Mouse (Mus musculus): ENCODE results near the gene Ky. TPM values are rescaled to one million over a fixed set of nuclear protein-coding genes. Genes with fewer than 3 reads are reported as not detected.

The Ky gene
- total and polyA plus RNA-seq, 3 experiments, result not detected

GRCm38 (mm10) chr9:102501113-102501512 lies 4.4 kb upstream of the Ky start:
- peaks cover 55% of the 10 kb centered on the region for H3K9me3 ChIP-seq (replicated peaks; ENCODE audit: low read length)
- no peak for DNase-seq (ENCODE audit: extremely low read depth)
- H3K79me2 ChIP-seq (replicated peaks; ENCODE audit: control insufficient read depth, extremely low read depth, insufficient read depth, poor library complexity, severe bottlenecking), result no peaks in the 10 kb centered on the region
- dilution Hi-C loops (cut with MboI; ENCODE audit: extremely low pct_ligation_motif_present, extremely low pct_unique_long_range_greater_than_20kb, low sequenced_read_pairs), result no loop called here
- no peaks in the 10 kb centered on the region for H3K4me1 ChIP-seq (ENCODE audit: control insufficient read depth in 1 of 2, insufficient read depth in 2 of 2)
- no peak overlapping the region for H3K4me3 ChIP-seq (replicated peaks in 1 of 3; ENCODE audit: low read depth in 2 of 3, low read length in 2 of 3, poor library complexity in 1 of 3)
- no peak overlapping the region for H3K27ac ChIP-seq (ENCODE audit: insufficient read depth, low read depth)
- no peaks in the 10 kb centered on the region for H3K36me3 ChIP-seq (replicated peaks in 1 of 2; ENCODE audit: control insufficient read depth in 1 of 2, insufficient read depth in 1 of 2, low read length in 1 of 2)
- TF ChIP-seq GABPA (IDR thresholded peaks at IDR 0.05; ENCODE audit: insufficient replicate concordance, low read depth, low read length), result no peak
- TF ChIP-seq SIN3A (IDR thresholded peaks at IDR 0.05; ENCODE audit: low read length), result no peak
- TF ChIP-seq ETS1 (conservative IDR thresholded peaks at IDR 0.05; ENCODE audit: low read depth, low read length), result no peak
- no peak for TF ChIP-seq NELFE (IDR thresholded peaks at IDR 0.05; ENCODE audit: low read depth, low read length)
- no peak for TF ChIP-seq CHD2 (IDR thresholded peaks at IDR 0.05; ENCODE audit: low read length)
- TF ChIP-seq ZNF384 (IDR thresholded peaks at IDR 0.05; ENCODE audit: low read depth, low read length), result no peak
- TF ChIP-seq ELF1 (IDR thresholded peaks at IDR 0.05; ENCODE audit: low read depth, low read length), result no peak
- TF ChIP-seq CTCF (conservative IDR thresholded peaks at IDR 0.05 in 1 of 2, IDR thresholded peaks at IDR 0.05 in 1 of 2; ENCODE audit: low read depth in 2 of 2, low read length in 2 of 2), result no peak
- no peak for TF ChIP-seq POLR2AphosphoS2 (IDR thresholded peaks at IDR 0.05; ENCODE audit: low read depth, low read length)
- TF ChIP-seq MXI1 (IDR thresholded peaks at IDR 0.05; ENCODE audit: low read depth, low read length), result no peak
- TF ChIP-seq RAD21 (IDR thresholded peaks at IDR 0.05; ENCODE audit: low read depth, low read length), result no peak
- no peak for TF ChIP-seq UBTF (IDR thresholded peaks at IDR 0.05; ENCODE audit: low read depth, low read length)
- no peak for TF ChIP-seq MAX (IDR thresholded peaks at IDR 0.05; ENCODE audit: low read length)
- TF ChIP-seq POLR2A (IDR thresholded peaks at IDR 0.05; ENCODE audit: low read depth, low read length), result no peak
- TF ChIP-seq ZC3H11A (IDR thresholded peaks at IDR 0.05; ENCODE audit: low read depth, low read length), result no peak
- no peak for TF ChIP-seq RCOR1 (conservative IDR thresholded peaks at IDR 0.05; ENCODE audit: low read depth, low read length)
- TF ChIP-seq SMC3 (IDR thresholded peaks at IDR 0.05; ENCODE audit: low read depth, low read length), result no peak
- no peak for TF ChIP-seq KAT2A (IDR thresholded peaks at IDR 0.05; ENCODE audit: insufficient replicate concordance, low read length)
- TF ChIP-seq E2F4 (IDR thresholded peaks at IDR 0.05; ENCODE audit: insufficient replicate concordance, low read depth, low read length), result no peak
- no peak overlapping the region for H3K9ac ChIP-seq (ENCODE audit: insufficient read depth, low read depth)
- peaks cover 3% of the 10 kb centered on the region for H3K27me3 ChIP-seq (replicated peaks)
- in situ Hi-C loops (cut with MboI; ENCODE audit: low pct_ligation_motif_present, low pct_unique_long_range_greater_than_20kb, low sequenced_read_pairs), result no loop called here
- no peak overlapping the region for H3K4me2 ChIP-seq (ENCODE audit: insufficient read depth, low read depth, poor library complexity, severe bottlenecking)

GRCm38 (mm10) chr9:102502015-102502633 lies 3.4 kb upstream of the Ky start:
- in situ Hi-C loops (cut with MboI; ENCODE audit: low pct_ligation_motif_present, low pct_unique_long_range_greater_than_20kb, low sequenced_read_pairs), result no loop called here
- H3K9me3 ChIP-seq (replicated peaks; ENCODE audit: low read length), result peaks cover 53% of the 10 kb centered on the region
- no peaks in the 10 kb centered on the region for H3K4me1 ChIP-seq (ENCODE audit: control insufficient read depth in 1 of 2, insufficient read depth in 2 of 2)
- no peak overlapping the region for H3K9ac ChIP-seq (ENCODE audit: insufficient read depth, low read depth)
- no peak for DNase-seq (ENCODE audit: extremely low read depth)
- no peaks in the 10 kb centered on the region for H3K36me3 ChIP-seq (replicated peaks in 1 of 2; ENCODE audit: control insufficient read depth in 1 of 2, insufficient read depth in 1 of 2, low read length in 1 of 2)
- H3K4me3 ChIP-seq (replicated peaks in 1 of 3; ENCODE audit: low read depth in 2 of 3, low read length in 2 of 3, poor library complexity in 1 of 3), result no peak overlapping the region
- peaks cover 4% of the 10 kb centered on the region for H3K27me3 ChIP-seq (replicated peaks)
- no peak overlapping the region for H3K27ac ChIP-seq (ENCODE audit: insufficient read depth, low read depth)
- H3K4me2 ChIP-seq (ENCODE audit: insufficient read depth, low read depth, poor library complexity, severe bottlenecking), result no peak overlapping the region
- no peaks in the 10 kb centered on the region for H3K79me2 ChIP-seq (replicated peaks; ENCODE audit: control insufficient read depth, extremely low read depth, insufficient read depth, poor library complexity, severe bottlenecking)
- TF ChIP-seq NRF1 (IDR thresholded peaks at IDR 0.05; ENCODE audit: low read depth, low read length) (no peak), ZMIZ1 (IDR thresholded peaks at IDR 0.05; ENCODE audit: low read depth, low read length) (no peak), E2F4 (IDR thresholded peaks at IDR 0.05; ENCODE audit: insufficient replicate concordance, low read depth, low read length) (no peak), ETS1 (conservative IDR thresholded peaks at IDR 0.05; ENCODE audit: low read depth, low read length) (no peak)
- dilution Hi-C loops (cut with MboI; ENCODE audit: extremely low pct_ligation_motif_present, extremely low pct_unique_long_range_greater_than_20kb, low sequenced_read_pairs), result no loop called here

Measured in CH12.LX (cell line).